Mouse (Mus musculus) cerebellum, adult 2 months (tissue): Measurements from ENCODE around the gene Setd3.

Source experiments
- CTCF ChIP-seq: fragments of 200-500 bp; IDR thresholded peaks from 2 replicates; pipeline ENCODE4 v1.5.1; 2011; ENCODE audit warnings: low read depth, mild to moderate bottlenecking, control low read depth, low read length, moderate library complexity, borderline replicate concordance; ENCODE audit not compliant: insufficient read depth
- POLR2A ChIP-seq: fragments of 200-500 bp; IDR thresholded peaks from 2 replicates; pipeline ENCODE4 v1.6.1; 2011; ENCODE audit warnings: low read length, control low read depth, borderline replicate concordance; ENCODE audit not compliant: insufficient read depth

GRCm38 (mm10) chr12:108102119-108102518 lies 77.0 kb downstream of the Setd3 start:
- TF ChIP-seq CTCF (no peak), POLR2A (no peak)
